Mouse (Mus musculus) testis, adult 2 months (tissue): ENCODE results near the gene Hyal1.
A peak's percentile ranks its signal among the peaks of the same experiment; 100 is the strongest.

Experiments
- CTCF ChIP-seq: fragments of 200-500 bp; IDR thresholded peaks from 2 replicates; pipeline ENCODE4 v1.5.1; 2012; ENCODE audit warnings: low read depth, mild to moderate bottlenecking, inconsistent platforms, low read length, moderate library complexity; ENCODE audit not compliant: control insufficient read depth, insufficient read depth, insufficient replicate concordance
- POLR2A ChIP-seq: fragments of 200-500 bp; IDR thresholded peaks from 2 replicates; pipeline ENCODE4 v1.6.1; 2012; ENCODE audit warnings: low read depth, mild to moderate bottlenecking, inconsistent platforms, low read length, moderate library complexity; ENCODE audit not compliant: control insufficient read depth

- TF ChIP-seq CTCF (0 out of 2 replicates have a peak, but pooled peaks have one; percentile 1), POLR2A (peak; percentile 57)
Observed at GRCm38 (mm10) chr9:107533791-107534407, 42.8 kb upstream of the Hyal1 start, which contains the start of gene Tmem115.
